Mouse (Mus musculus) stomach, embryonic 16.5 days (tissue): ENCODE results near the gene Lrp2bp. TPM values are rescaled to one million over a fixed set of nuclear protein-coding genes. Genes with fewer than 3 reads are reported as not detected.

Experiments
- ATAC-seq: fragments of 200-750 bp; cut with Nextera tagmentation; 2 replicates; pipeline ENCODE4 v1.8.0; 2017; ENCODE audit warnings: moderate number of reproducible peaks, moderate TSS enrichment; ENCODE audit not compliant: insufficient read depth, low FRiP score
- H3K27ac ChIP-seq: fragments of 300-500 bp; sonication (generic); 2 replicates; pipeline ENCODE4 v1.5.1; 2014; ENCODE audit warnings: low read length
- H3K27me3 ChIP-seq: fragments of 300-500 bp; sonication (generic); 2 replicates; pipeline ENCODE4 v1.6.1; 2014; ENCODE audit warnings: low read length, control low read depth, mixed read lengths; ENCODE audit not compliant: control insufficient read depth, insufficient read depth
- H3K36me3 ChIP-seq: fragments of 300-500 bp; sonication (generic); 2 replicates; pipeline ENCODE4 v1.6.1; 2014; ENCODE audit warnings: low read length; ENCODE audit not compliant: control insufficient read depth, insufficient read depth
- H3K4me1 ChIP-seq: fragments of 300-500 bp; sonication (generic); 2 replicates; pipeline ENCODE4 v1.6.1; 2014; ENCODE audit warnings: low read length, control low read depth, mixed read lengths; ENCODE audit not compliant: control insufficient read depth, insufficient read depth
- H3K4me2 ChIP-seq: fragments of 300-500 bp; sonication (generic); 2 replicates; pipeline ENCODE4 v1.6.1; 2014; ENCODE audit warnings: low read depth, low read length, mixed read lengths
- H3K4me3 ChIP-seq: fragments of 300-500 bp; sonication (generic); replicated peaks from 2 replicates; pipeline ENCODE4 v1.5.1; 2014; ENCODE audit warnings: mild to moderate bottlenecking, low read length
- H3K9ac ChIP-seq: fragments of 300-500 bp; sonication (generic); 2 replicates; pipeline ENCODE4 v1.6.1; 2014; ENCODE audit warnings: low read length
- H3K9me3 ChIP-seq: fragments of 300-500 bp; sonication (generic); replicated peaks from 2 replicates; pipeline ENCODE4 v1.6.1; 2016; ENCODE audit warnings: low read length, control low read depth; ENCODE audit not compliant: control insufficient read depth
- WGBS: fragments of 180-500 bp; shearing (Covaris S2); extraction: QIAGEN DNeasy Blood & Tissue Kit; methylation state at CpG from one replicate; pipeline ENCODE4 v1.1.7; 2014; 5-methylcytosine and 5-hydroxymethylcytosine counted together
- polyA plus RNA-seq: library from polyadenylated mRNA; unstranded; fragments of >200 nt; fragmentation: Nextera tagmentation; extraction: Ambion mirVana; gene quantifications from 2 replicates; pipeline ENCODE4 v1.2.1, GENCODE M21; 2015

The Lrp2bp gene
- polyA plus RNA-seq, 1 experiment from 2014 or later, result 0.71 TPM

DNA sequence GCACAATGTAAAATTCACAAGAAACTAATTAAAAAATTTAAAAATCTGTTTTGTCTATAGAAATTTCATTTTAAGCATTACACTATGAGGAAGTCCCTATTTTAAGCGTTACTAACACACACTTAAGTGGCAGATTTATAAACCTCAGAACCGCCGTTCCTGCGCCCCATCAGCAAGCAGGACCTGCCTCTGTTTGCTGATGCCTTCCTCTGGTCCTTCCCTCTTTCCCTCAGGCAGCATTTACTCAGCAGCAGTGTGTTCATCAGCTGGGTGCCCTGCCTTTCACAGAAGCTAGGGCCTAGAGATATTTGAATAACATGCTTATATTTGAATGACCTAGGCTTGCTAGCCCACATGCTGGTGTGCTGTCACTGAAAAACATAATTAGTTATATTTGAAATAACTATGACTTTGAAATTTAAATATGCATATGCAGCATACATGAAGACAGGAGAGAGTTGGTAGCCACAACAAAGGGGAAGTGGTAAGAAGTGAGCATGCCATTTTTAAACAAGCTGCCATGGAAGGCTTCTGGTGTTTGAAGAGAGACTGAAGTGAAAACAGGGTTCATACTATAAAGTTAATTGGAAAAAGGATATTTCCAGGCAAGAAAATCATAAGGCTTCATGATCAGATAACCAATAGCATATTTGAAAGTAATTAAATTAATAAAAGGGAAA, 8.3 kb upstream of the Lrp2bp start:
- H3K27me3 ChIP-seq, result no peaks in the 10 kb centered on the region
- H3K4me1 ChIP-seq, result 0 out of 2 replicates have a peak, but pooled peaks cover 3% of the 10 kb centered on the region
- H3K27ac ChIP-seq, result no peak overlapping the region
- peaks cover 6% of the 10 kb centered on the region; the same call in 1 of the 2 replicates for H3K36me3 ChIP-seq
- 89% methylated on average over 4 of the region's 4 CpGs for WGBS
- no peak for ATAC-seq
- no peak overlapping the region for H3K9ac ChIP-seq
- H3K4me2 ChIP-seq, result no peak overlapping the region
- H3K9me3 ChIP-seq, result no peaks in the 10 kb centered on the region
- H3K4me3 ChIP-seq, result no peak overlapping the region

- Histone ChIP-seq H3K36me3 (peaks cover 6% of the 10 kb centered on the region; the same call in 1 of the 2 replicates), H3K4me3 (no peak overlapping the region), H3K9ac (no peak overlapping the region), H3K27me3 (no peaks in the 10 kb centered on the region), H3K9me3 (no peaks in the 10 kb centered on the region), H3K4me2 (no peak overlapping the region), H3K27ac (no peak overlapping the region), H3K4me1 (no peaks in the 10 kb centered on the region)
- 99% methylated on average over 2 of the region's 2 CpGs for WGBS
- no peak for ATAC-seq
Measured at GRCm38 (mm10) chr8:45994111-45994510, 5.0 kb upstream of the Lrp2bp start.

GRCm38 (mm10) chr8:45995576-45995975, 3.5 kb upstream of the Lrp2bp start:
- no peak for ATAC-seq
- H3K36me3 ChIP-seq, result peaks cover 6% of the 10 kb centered on the region; the same call in 1 of the 2 replicates

DNA sequence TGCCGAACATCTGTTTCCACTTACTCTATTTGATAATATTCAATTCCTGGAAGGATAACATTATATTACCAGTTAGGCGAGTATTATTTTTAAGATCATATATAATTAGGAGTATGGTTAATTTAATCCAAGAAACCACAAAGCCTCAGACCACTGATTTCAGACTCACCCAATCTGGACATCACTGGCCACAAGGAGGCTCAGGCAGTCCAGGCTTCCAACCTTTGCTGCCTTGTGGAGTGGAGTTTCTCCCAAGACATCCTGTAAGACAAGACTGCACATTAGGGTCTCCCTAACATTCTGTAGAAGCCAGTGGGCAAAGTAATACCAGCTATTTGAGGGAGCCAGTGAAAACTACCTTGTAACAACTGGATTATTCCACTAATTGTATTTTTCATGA, 875 bp upstream of the Lrp2bp start:
- no peak for ATAC-seq
- 0 out of 2 replicates have a peak overlapping the region, but pooled peaks have one; percentile 21 for H3K4me3 ChIP-seq
- peak overlapping the region; percentile 81 for H3K4me2 ChIP-seq
- H3K27me3 ChIP-seq, result no peaks in the 10 kb centered on the region
- no peak overlapping the region for H3K27ac ChIP-seq
- WGBS, result 78% methylated on average over 2 of the region's 2 CpGs
- H3K9me3 ChIP-seq, result no peaks in the 10 kb centered on the region
- peaks cover 6% of the 10 kb centered on the region; the same call in 1 of the 2 replicates for H3K36me3 ChIP-seq
- H3K9ac ChIP-seq, result no peak overlapping the region
- H3K4me1 ChIP-seq, result 0 out of 2 replicates have a peak, but pooled peaks cover 3% of the 10 kb centered on the region

More at GRCm38 (mm10) chr8:45995576-45995975, 3.5 kb upstream of the Lrp2bp start:
- Histone ChIP-seq H3K27ac (no peak overlapping the region), H3K9me3 (no peaks in the 10 kb centered on the region), H3K4me3 (no peak overlapping the region), H3K4me1 (0 out of 2 replicates have a peak, but pooled peaks cover 3% of the 10 kb centered on the region), H3K9ac (no peak overlapping the region), H3K4me2 (no peak overlapping the region), H3K27me3 (no peaks in the 10 kb centered on the region)
- WGBS, result 66% methylated on average over 3 of the region's 3 CpGs

DNA sequence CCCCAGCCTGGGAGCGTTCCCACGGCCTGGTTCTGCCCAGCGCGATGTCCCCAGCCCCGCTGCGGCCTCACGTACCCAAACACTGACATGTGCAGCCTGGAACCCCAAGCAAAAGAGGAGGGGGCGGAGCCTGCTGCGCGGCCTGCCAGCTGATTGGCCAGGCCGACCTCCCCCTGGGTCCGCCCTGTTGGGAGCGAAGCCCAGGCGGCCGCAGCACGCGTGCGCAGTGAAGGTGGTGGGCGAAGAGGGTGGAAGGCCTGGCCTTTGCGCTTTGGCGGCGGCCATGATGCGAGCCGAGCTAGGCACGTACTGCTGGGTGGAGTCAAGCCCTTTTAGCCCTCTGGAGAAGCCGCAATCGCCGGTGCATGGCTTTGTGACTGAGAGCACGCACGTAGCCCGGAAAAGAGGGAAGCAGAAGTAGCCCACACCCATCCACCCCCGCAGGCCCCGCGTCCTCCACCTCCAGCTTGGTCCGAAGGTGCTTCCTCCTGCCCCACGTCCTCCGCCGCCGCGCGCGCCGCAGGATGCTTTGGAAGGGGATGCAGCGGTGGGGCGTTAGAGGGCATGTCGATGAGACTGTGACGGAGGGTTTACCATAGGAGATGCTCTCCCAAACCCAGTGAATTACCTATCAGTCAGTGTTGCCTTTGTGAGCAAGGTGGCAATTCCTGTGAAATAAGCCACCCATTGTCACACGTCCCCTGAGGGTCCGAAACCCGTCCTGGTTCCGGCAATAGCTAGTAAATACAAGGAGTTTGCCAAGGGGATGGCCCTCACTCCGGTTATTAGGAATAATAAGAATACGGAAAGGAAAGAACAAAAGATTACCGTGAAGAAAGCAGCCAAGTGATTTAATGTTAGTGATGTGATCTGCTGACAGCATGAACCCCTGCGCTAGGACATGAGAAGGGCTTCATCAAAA, 942 bp downstream of the Lrp2bp start:
- H3K27me3 ChIP-seq, result no peaks in the 10 kb centered on the region
- H3K9me3 ChIP-seq, result no peaks in the 10 kb centered on the region
- WGBS, result 5% methylated on average over 55 of the region's 55 CpGs
- ATAC-seq, result peak; percentile 98
- H3K4me1 ChIP-seq, result 0 out of 2 replicates have a peak, but pooled peaks cover 3% of the 10 kb centered on the region
- H3K36me3 ChIP-seq, result no peaks in the 10 kb centered on the region
- H3K27ac ChIP-seq, result peak overlapping the region; percentile 98
- peak overlapping the region; percentile 81 for H3K4me2 ChIP-seq
- peak overlapping the region; percentile 84 for H3K9ac ChIP-seq
- peak overlapping the region; percentile 50 for H3K4me3 ChIP-seq

- H3K4me1 ChIP-seq, result 0 out of 2 replicates have a peak, but pooled peaks cover 1% of the 10 kb centered on the region
- no peak within 1 kb of the TSS for H3K4me2 ChIP-seq
- H3K4me3 ChIP-seq, result no peak within 1 kb of the TSS
- no peak for ATAC-seq
- no peaks in the 10 kb centered on the region for H3K9me3 ChIP-seq
- no peak within 1 kb of the TSS for H3K9ac ChIP-seq
- H3K27me3 ChIP-seq, result no peaks in the 10 kb centered on the region
- no peaks in the 10 kb centered on the region for H3K36me3 ChIP-seq
- no peak within 1 kb of the TSS; the same call in 1 of the 2 replicates for H3K27ac ChIP-seq
- 61% methylated on average over 4 of the region's 4 CpGs for WGBS
Measured at GRCm38 (mm10) chr8:46005596-46005995, 6.5 kb downstream of the Lrp2bp start, which contains the start of gene Ankrd37. TSS of gene Ankrd37 (minus strand) at chr8:46005707.

- WGBS, result 41% methylated on average over 3 of the region's 3 CpGs
- Histone ChIP-seq H3K9ac (no peak overlapping the region), H3K4me1 (peaks cover 6% of the 10 kb centered on the region; the same call in 1 of the 2 replicates), H3K27ac (0 out of 2 replicates have a peak overlapping the region, but pooled peaks have one; percentile 2), H3K4me3 (no peak overlapping the region), H3K4me2 (no peak overlapping the region), H3K9me3 (no peaks in the 10 kb centered on the region), H3K27me3 (no peaks in the 10 kb centered on the region), H3K36me3 (no peaks in the 10 kb centered on the region)
- ATAC-seq, result no peak
Measured at GRCm38 (mm10) chr8:46007050-46007672, 8.1 kb downstream of the Lrp2bp start.

GRCm38 (mm10) chr8:46010306-46010705, 11.2 kb downstream of the Lrp2bp start:
- 76% methylated on average over 2 of the region's 2 CpGs for WGBS
- Histone ChIP-seq H3K4me1 (peaks cover 6% of the 10 kb centered on the region; the same call in 1 of the 2 replicates), H3K4me2 (peak overlapping the region; percentile 35), H3K36me3 (no peaks in the 10 kb centered on the region), H3K4me3 (0 out of 2 replicates have a peak overlapping the region, but pooled peaks have one; percentile 1), H3K9me3 (no peaks in the 10 kb centered on the region), H3K27me3 (no peaks in the 10 kb centered on the region), H3K27ac (no peak overlapping the region), H3K9ac (0 out of 2 replicates have a peak overlapping the region, but pooled peaks have one; percentile 36)
- no peak for ATAC-seq
